Mouse (Mus musculus) kidney, embryonic 16.5 days (tissue): ENCODE measurements around the gene Morn1. TPM values are rescaled to one million over a fixed set of nuclear protein-coding genes. Genes with fewer than 3 reads are reported as not detected.

Experiments
- ATAC-seq: fragments of 200-750 bp; cut with Nextera tagmentation; 2 replicates; pipeline ENCODE4 v1.8.0; 2017; ENCODE audit warnings: moderate TSS enrichment; ENCODE audit not compliant: low FRiP score, low TSS enrichment
- H3K27ac ChIP-seq: fragments of 300-500 bp; sonication (generic); 2 replicates; pipeline ENCODE4 v1.5.1; 2014; ENCODE audit warnings: low read length
- H3K27me3 ChIP-seq: fragments of 300-500 bp; sonication (generic); 2 replicates; pipeline ENCODE4 v1.6.1; 2014; ENCODE audit warnings: low read length, control low read depth, mixed read lengths; ENCODE audit not compliant: insufficient read depth
- H3K36me3 ChIP-seq: fragments of 300-500 bp; sonication (generic); 2 replicates; pipeline ENCODE4 v1.6.1; 2014; ENCODE audit warnings: low read length, control low read depth, mixed read lengths; ENCODE audit not compliant: insufficient read depth
- H3K4me1 ChIP-seq: fragments of 300-500 bp; sonication (generic); 2 replicates; pipeline ENCODE4 v1.6.1; 2014; ENCODE audit warnings: low read length, control low read depth, mixed read lengths; ENCODE audit not compliant: insufficient read depth
- H3K4me2 ChIP-seq: fragments of 300-500 bp; sonication (generic); replicated peaks from 2 replicates; pipeline ENCODE4 v1.6.1; 2014; ENCODE audit warnings: low read depth, low read length
- H3K4me3 ChIP-seq: fragments of 300-500 bp; sonication (generic); 2 replicates; pipeline ENCODE4 v1.5.1; 2014; ENCODE audit warnings: mild to moderate bottlenecking, low read length
- H3K9ac ChIP-seq: fragments of 300-500 bp; sonication (generic); replicated peaks from 2 replicates; pipeline ENCODE4 v1.6.1; 2014; ENCODE audit warnings: low read length
- H3K9me3 ChIP-seq: fragments of 300-500 bp; sonication (generic); 2 replicates; pipeline ENCODE4 v1.6.1; 2016; ENCODE audit warnings: low read length, control low read depth
- WGBS: fragments of 180-500 bp; shearing (Covaris S2); extraction: QIAGEN DNeasy Blood & Tissue Kit; methylation state at CpG from one replicate; pipeline ENCODE4 v1.1.7; 2014; 5-methylcytosine and 5-hydroxymethylcytosine counted together
- polyA plus RNA-seq: library from polyadenylated mRNA; unstranded; fragments of >200 nt; fragmentation: Nextera tagmentation; extraction: Ambion mirVana; gene quantifications from 2 replicates; pipeline ENCODE4 v1.2.1, GENCODE M21; 2015

Gene Morn1
- 5.9 and 7.0 TPM in 2 replicates for polyA plus RNA-seq

DNA sequence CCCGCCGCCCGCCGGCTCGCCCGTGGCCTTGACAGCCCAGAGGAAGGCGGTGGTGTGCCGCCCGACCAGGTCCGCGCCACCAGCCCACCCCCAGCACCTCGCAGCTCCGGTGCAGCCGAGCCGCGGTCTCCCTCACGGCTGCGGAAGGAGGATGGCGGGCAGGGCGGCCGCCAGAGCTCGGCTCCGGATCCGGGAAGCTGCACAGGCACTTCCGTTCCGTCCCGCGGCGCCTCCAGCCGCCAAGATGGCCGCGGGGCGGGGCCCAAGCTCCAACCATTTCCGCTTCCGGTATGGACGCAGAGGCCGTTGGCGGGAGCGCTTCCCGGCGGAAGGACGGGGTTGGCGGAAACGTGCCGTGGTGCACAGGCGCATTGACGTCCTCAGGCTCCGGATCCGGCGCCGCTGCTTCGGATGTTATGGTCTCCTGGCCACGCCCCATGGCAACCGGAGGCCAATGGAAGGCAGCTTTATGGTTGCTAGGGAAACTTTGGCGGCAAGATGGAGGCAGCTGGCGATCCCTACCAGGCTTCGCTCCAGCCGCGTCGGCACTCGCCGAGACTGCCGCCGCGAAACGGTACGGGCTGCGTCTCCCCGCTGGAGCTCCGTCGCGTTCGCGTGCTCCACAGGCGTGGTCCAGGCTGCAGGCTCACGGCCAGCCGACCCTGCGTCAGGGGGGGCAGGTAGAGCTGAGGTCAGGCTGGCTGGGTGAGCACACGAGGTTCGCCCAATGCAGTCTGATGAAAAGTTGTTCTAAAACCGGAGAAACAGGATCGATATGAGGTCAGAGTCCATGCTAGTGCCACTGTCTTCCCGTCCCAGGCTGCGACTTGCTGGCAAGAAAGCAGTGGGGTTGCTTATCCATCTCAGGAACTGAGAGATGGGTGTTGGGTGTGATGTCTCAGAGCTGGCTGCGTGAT is at the start of gene Morn1, which contains the start of gene Rer1:
TSS of gene Morn1 (plus strand) at position 470 of the 917 bp plus-strand sequence.
TSS of gene Rer1 (minus strand) at position 275 of the 917 bp plus-strand sequence.
- WGBS: under 1% methylated on average over 73 of the region's 85 CpGs
- peak; percentile 98 for ATAC-seq

DNA sequence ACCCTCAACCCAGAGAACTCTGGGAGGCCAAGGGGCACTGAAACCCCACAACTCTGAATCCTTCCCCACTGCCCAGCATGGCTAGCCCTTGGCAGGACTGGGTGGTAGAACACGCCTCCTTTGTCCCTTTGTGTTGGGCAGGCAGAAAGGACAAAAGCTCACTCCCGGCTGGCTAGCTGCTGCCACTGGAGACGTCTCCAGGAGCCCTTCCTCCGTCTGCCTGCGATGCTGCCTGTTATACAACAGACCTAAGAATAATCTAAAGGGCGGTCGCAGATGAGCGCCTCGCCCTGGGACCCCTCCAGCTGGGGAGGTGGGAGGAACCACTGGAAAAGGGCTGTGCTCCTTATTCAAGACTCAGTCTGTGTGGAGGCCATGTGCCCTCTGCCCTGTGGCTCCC is 46.2 kb upstream of the Morn1 start:
- H3K27ac ChIP-seq: no peak overlapping the region
- no peaks in the 10 kb centered on the region for H3K9me3 ChIP-seq
- ATAC-seq: no peak
- no peak overlapping the region for H3K4me3 ChIP-seq
- H3K36me3 ChIP-seq: no peaks in the 10 kb centered on the region
- H3K27me3 ChIP-seq: peaks cover 38% of the 10 kb centered on the region
- H3K4me2 ChIP-seq: no peak overlapping the region
- peaks cover 7% of the 10 kb centered on the region; the same call in 1 of the 2 replicates for H3K4me1 ChIP-seq
- WGBS: 31% methylated on average over 9 of the region's 9 CpGs
- no peak overlapping the region for H3K9ac ChIP-seq

More for the DNA sequence above, at the start of gene Morn1, which contains the start of gene Rer1:
- Histone ChIP-seq H3K4me3 (peak within 1 kb of the TSS; percentile 76), H3K27ac (peak within 1 kb of the TSS; percentile 91), H3K4me2 (peak within 1 kb of the TSS; percentile 91), H3K36me3 (peaks cover 14% of the 10 kb centered on the region), H3K9me3 (no peaks in the 10 kb centered on the region), H3K9ac (peak within 1 kb of the TSS; percentile 89), H3K27me3 (no peaks in the 10 kb centered on the region), H3K4me1 (peaks cover 28% of the 10 kb centered on the region)

DNA sequence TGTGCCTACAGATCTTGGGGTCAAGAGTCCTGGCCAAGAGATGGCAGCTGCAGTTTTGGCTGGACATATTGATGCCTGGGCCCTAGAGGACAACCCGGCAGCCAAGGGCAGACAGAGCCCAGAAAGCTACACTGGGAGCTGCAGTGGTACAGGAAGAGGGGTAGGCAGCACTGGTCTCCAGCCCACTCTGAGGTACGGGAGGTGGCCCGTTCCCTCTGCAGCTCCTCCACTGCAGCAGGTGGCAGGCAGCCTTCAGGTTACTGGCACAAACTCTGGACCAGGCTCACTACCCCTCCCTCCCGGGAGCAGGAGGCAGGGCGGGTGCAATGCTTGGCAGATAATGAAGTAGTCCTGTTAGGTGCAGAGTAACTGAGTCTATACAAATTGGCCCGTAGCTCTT is 45.7 kb upstream of the Morn1 start:
- 69% methylated on average over 6 of the region's 6 CpGs for WGBS
- Histone ChIP-seq H3K4me2 (no peak overlapping the region), H3K9me3 (no peaks in the 10 kb centered on the region), H3K36me3 (no peaks in the 10 kb centered on the region), H3K27me3 (peaks cover 38% of the 10 kb centered on the region), H3K9ac (no peak overlapping the region), H3K4me3 (no peak overlapping the region), H3K4me1 (peaks cover 7% of the 10 kb centered on the region; the same call in 1 of the 2 replicates), H3K27ac (no peak overlapping the region)
- ATAC-seq: no peak

DNA sequence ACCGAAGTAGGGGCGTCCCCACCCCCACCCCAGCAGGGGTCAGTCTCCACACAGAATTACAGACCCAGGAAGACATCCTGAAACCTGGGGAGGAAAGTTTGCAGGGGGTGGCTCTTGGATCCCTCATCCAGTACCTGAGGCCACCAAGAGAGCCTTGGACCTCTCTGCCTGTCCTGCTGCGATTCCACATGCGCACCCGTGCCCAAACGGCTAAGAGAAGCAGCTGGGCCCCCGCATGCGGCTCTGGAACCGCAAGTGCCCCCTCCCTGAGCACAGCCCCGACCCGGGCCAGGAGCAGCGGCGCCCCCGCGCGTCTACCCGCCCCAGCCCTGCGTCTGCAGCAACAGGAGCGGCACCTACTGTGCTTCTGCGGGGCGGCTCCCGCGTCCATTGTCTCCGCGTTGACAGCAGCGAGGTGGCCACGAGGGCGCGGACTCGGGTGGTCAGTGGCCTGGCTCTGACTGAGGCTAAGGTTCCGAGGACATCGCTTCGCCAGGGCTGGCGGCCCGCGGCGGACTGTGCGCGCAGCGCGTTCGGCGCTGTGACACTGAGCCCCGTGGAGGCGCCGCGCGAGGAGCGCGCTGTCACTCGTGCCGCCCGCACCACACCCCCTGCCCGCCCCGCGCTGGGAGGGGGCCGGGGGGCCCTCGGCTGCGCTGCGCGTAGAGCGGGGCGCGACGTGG is 43.6 kb upstream of the Morn1 start:
- Histone ChIP-seq H3K36me3 (no peaks in the 10 kb centered on the region), H3K9me3 (no peaks in the 10 kb centered on the region), H3K27me3 (peaks cover 38% of the 10 kb centered on the region), H3K4me1 (peaks cover 7% of the 10 kb centered on the region; the same call in 1 of the 2 replicates), H3K9ac (no peak overlapping the region), H3K4me2 (peak overlapping the region; percentile 66), H3K4me3 (peak overlapping the region; percentile 37), H3K27ac (no peak overlapping the region)
- 3% methylated on average over 58 of the region's 65 CpGs for WGBS
- no peak for ATAC-seq

DNA sequence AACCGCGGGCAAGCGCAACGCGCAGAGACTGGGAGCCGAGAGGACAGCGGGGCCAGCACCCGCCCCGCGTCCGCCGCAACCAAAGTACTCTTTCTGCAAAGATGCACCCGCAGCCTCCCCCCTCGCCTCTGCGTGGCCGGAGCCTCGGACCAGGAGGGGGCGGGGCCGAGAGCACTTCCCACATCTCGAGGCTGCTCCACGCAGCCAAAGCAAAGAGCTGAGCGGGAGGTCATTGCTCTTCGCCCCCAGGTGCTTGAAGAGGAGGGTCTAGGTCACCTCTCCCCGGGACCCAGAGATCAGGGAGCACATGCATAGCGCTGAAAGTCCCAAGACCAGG is 43.1 kb upstream of the Morn1 start:
- H3K9ac ChIP-seq: no peak overlapping the region
- WGBS: under 1% methylated on average over 25 of the region's 25 CpGs

DNA sequence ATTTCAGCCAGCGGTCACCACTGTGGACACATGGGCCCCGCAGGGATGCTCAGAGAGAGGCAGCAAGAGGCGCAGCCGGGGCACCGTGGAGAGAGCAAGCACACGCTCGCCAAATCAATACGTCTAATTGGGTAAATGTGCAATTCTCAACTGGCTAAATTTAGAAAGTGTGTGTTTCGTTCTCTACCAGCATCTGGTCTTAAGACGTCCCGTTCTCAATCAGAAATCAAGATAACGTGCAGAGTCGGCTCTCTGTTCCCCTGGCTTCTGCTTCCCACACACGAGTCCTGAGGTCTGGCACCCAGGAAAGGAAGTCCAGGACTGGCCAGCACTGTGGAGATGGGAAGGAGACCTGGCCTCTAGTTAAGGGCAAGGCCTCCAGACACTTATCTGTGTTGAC is 39.7 kb upstream of the Morn1 start:
- Histone ChIP-seq H3K9ac (no peak overlapping the region), H3K9me3 (no peaks in the 10 kb centered on the region), H3K4me3 (no peak overlapping the region), H3K36me3 (no peaks in the 10 kb centered on the region), H3K27ac (no peak overlapping the region), H3K27me3 (peaks cover 34% of the 10 kb centered on the region), H3K4me2 (no peak overlapping the region), H3K4me1 (peaks cover 7% of the 10 kb centered on the region; the same call in 1 of the 2 replicates)
- no peak for ATAC-seq
- WGBS: 82% methylated on average over 14 of the region's 14 CpGs

More for the DNA sequence above, 43.1 kb upstream of the Morn1 start:
- Histone ChIP-seq H3K4me3 (peak overlapping the region; percentile 37), H3K27ac (no peak overlapping the region), H3K27me3 (peaks cover 38% of the 10 kb centered on the region), H3K36me3 (no peaks in the 10 kb centered on the region), H3K9me3 (no peaks in the 10 kb centered on the region), H3K4me2 (peak overlapping the region; percentile 66), H3K4me1 (peaks cover 7% of the 10 kb centered on the region; the same call in 1 of the 2 replicates)
- ATAC-seq: no peak

DNA sequence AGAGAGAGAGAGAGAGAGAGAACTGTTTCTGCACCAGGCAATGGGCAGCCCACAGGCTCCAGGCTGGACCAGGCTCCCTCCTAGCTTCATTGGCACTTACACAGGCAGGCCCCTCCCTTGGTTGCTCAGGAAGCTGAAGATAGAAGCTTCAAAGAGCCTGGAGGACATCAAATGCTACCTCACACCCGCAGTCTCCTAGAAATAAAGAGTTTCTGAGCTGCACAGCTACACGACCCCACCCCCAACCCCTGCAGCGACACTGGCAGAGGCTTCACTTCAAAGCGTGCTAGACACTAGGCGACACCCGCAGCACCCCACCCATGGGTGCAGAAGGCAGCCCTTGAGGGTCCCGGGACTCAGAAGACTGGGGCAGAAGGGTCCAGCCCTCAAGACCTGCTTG is 36.3 kb upstream of the Morn1 start:
- Histone ChIP-seq H3K9ac (no peak overlapping the region), H3K4me3 (no peak overlapping the region), H3K9me3 (no peaks in the 10 kb centered on the region), H3K4me1 (no peaks in the 10 kb centered on the region), H3K27ac (no peak overlapping the region), H3K36me3 (no peaks in the 10 kb centered on the region), H3K27me3 (no peaks in the 10 kb centered on the region), H3K4me2 (no peak overlapping the region)
- no peak for ATAC-seq
- 55% methylated on average over 7 of the region's 7 CpGs for WGBS

DNA sequence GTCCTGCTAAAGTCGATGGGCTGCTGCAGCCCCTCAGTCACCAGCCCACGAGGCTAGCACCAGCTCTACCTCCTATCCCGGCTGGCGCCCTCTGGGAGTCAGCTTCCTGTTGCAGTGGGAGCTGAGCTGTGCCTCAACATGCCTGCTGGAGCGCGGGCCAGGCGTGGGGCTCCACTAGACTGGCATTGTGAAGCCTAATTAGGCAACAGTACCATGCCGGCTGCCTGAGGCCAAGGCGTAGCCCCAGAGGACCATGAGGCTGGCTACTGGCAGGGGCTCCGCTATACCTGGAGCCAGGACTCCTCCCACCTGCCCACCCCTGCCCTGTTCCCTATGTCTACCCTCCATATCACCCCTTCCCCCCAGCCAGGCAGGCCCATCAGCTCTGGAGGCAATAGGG is 29.7 kb upstream of the Morn1 start, which contains the start of gene Plch2:
TSS of gene Plch2 (minus strand) at position 61 of the 400 bp plus-strand sequence.
- no peak; the same call in 1 of the 2 replicates for ATAC-seq
- no peak within 1 kb of the TSS for H3K27ac ChIP-seq
- H3K36me3 ChIP-seq: no peaks in the 10 kb centered on the region
- H3K4me2 ChIP-seq: no peak within 1 kb of the TSS
- H3K9me3 ChIP-seq: no peaks in the 10 kb centered on the region
- no peaks in the 10 kb centered on the region for H3K27me3 ChIP-seq
- H3K4me1 ChIP-seq: no peaks in the 10 kb centered on the region
- no peak within 1 kb of the TSS for H3K4me3 ChIP-seq
- H3K9ac ChIP-seq: no peak within 1 kb of the TSS
- 65% methylated on average over 10 of the region's 10 CpGs for WGBS

DNA sequence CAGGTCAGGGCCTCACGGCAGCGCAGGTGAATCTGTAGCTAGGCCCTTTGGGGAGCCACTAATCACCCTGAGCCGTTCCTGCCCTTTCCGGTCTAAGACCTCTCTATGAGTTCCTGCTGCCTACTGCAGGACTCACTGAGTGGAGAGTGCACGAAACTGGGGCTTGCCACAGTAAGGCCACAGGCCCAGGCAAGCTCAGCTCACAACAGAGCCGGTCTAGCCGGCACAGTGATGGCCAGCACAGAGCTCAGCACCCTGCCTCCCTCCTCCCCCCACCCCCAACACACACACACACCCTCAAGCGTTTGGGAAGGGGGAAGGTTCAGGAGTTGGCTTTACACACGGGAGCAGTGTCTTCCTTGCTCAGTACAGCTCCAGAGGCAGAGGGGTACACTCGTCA is 28.1 kb upstream of the Morn1 start:
- no peak for ATAC-seq
- 28% methylated on average over 10 of the region's 10 CpGs for WGBS
- no peak overlapping the region for H3K27ac ChIP-seq
- H3K27me3 ChIP-seq: no peaks in the 10 kb centered on the region
- H3K36me3 ChIP-seq: no peaks in the 10 kb centered on the region
- no peaks in the 10 kb centered on the region for H3K9me3 ChIP-seq
- no peak overlapping the region for H3K4me3 ChIP-seq
- H3K4me2 ChIP-seq: no peak overlapping the region
- H3K4me1 ChIP-seq: no peaks in the 10 kb centered on the region
- H3K9ac ChIP-seq: no peak overlapping the region
